Mouse (Mus musculus) ES-Bruce4 (cell line): ENCODE measurements around the gene Lzts2.

Source experiments
- CTCF ChIP-seq: IDR thresholded peaks from one replicate; pipeline ENCODE4 v1.8.1; 2011; ENCODE audit warnings: low read depth, low read length
- EP300 ChIP-seq: IDR thresholded peaks from 2 replicates; pipeline ENCODE4 v1.6.1; 2011; ENCODE audit warnings: low read depth, low read length; ENCODE audit not compliant: insufficient read depth
- POLR2A ChIP-seq: IDR thresholded peaks from one replicate; pipeline ENCODE4 v1.8.1; 2011; ENCODE audit warnings: low read length; ENCODE audit not compliant: insufficient read depth

GRCm38 (mm10) chr19:45045236-45045635, 31.0 kb downstream of the Lzts2 start:
- TF ChIP-seq POLR2A (no peak), CTCF (no peak), EP300 (no peak)
